Mouse (Mus musculus) megakaryocyte progenitor cell, adult 5-6 weeks (primary cell): ENCODE results near the gene Ube2u. TPM values are rescaled to one million over a fixed set of nuclear protein-coding genes. Genes with fewer than 3 reads are reported as not detected.
"Not testable (repeated sequence)": the region's sequence is repeated elsewhere in the genome, so short reads cannot be mapped to it uniquely, and the experiment has no call there.

Source experiments
- ATAC-seq: replicated peaks from 2 replicates; pipeline ENCODE4 v1.8.0; 2016; ENCODE audit warnings: mild to moderate bottlenecking, moderate TSS enrichment, inconsistent platforms; ENCODE audit not compliant: poor library complexity
- total RNA-seq, 2 experiments: library from RNA; stranded (forward) in 1 of 2; stranded (reverse) in 1 of 2; fragments of 157-497, 149-512 nt in 1 of 2; fragments of 200-1000 nt in 1 of 2; gene quantifications; 2 replicates each; pipeline versions ENCODE4 v1.2.3 to v1.2.4; 2015 to 2017

Gene Ube2u
- total RNA-seq (2015) (not detected in 2 replicates), total RNA-seq (2017) (not detected in 2 replicates)

- ATAC-seq = no peak
Measured at GRCm38 (mm10) chr4:100478592-100479321, at the start of gene Ube2u. Gene Ube2u, plus strand, starts transcription at chr4:100478849.

GRCm38 (mm10) chr4:100429371-100429900 lies 49.2 kb upstream of the Ube2u start:
- no peak for ATAC-seq

- no peak for ATAC-seq
Measured at GRCm38 (mm10) chr4:100435281-100436168, 43.1 kb upstream of the Ube2u start.

- no peak for ATAC-seq
Measured at GRCm38 (mm10) chr4:100436169-100436547, 42.5 kb upstream of the Ube2u start.

- ATAC-seq = 0 out of 2 replicates have a peak, but pooled peaks have one; percentile 37
Measured at GRCm38 (mm10) chr4:100446897-100447296, 31.8 kb upstream of the Ube2u start.

- ATAC-seq = no peak
Measured at GRCm38 (mm10) chr4:100462493-100463120, 16.0 kb upstream of the Ube2u start.

- peak; percentile 78 for ATAC-seq
Measured at GRCm38 (mm10) chr4:100488447-100488846, 9.8 kb downstream of the Ube2u start.

- ATAC-seq = no peak
Measured at GRCm38 (mm10) chr4:100495176-100495575, 16.5 kb downstream of the Ube2u start.

GRCm38 (mm10) chr4:100496521-100496920 lies 17.9 kb downstream of the Ube2u start:
- ATAC-seq = no peak

GRCm38 (mm10) chr4:100498192-100498591 lies 19.5 kb downstream of the Ube2u start:
- no peak for ATAC-seq

GRCm38 (mm10) chr4:100499037-100499601 lies 20.5 kb downstream of the Ube2u start:
- not testable (repeated sequence) for ATAC-seq

- peak; percentile 97 for ATAC-seq
Measured at GRCm38 (mm10) chr4:100503337-100503736, 24.7 kb downstream of the Ube2u start.

GRCm38 (mm10) chr4:100517646-100518045 lies 39.0 kb downstream of the Ube2u start:
- ATAC-seq = no peak

- ATAC-seq = no peak
Measured at GRCm38 (mm10) chr4:100522534-100522933, 43.9 kb downstream of the Ube2u start.

- no peak for ATAC-seq
Measured at GRCm38 (mm10) chr4:100524741-100525140, 46.1 kb downstream of the Ube2u start.

- ATAC-seq = no peak
Measured at GRCm38 (mm10) chr4:100526296-100526695, 47.6 kb downstream of the Ube2u start.

- no peak for ATAC-seq
Measured at GRCm38 (mm10) chr4:100527086-100527485, 48.4 kb downstream of the Ube2u start.

GRCm38 (mm10) chr4:100527554-100528001 lies 48.9 kb downstream of the Ube2u start:
- no peak for ATAC-seq

GRCm38 (mm10) chr4:100533607-100534006 lies 55.0 kb downstream of the Ube2u start:
- ATAC-seq = no peak

GRCm38 (mm10) chr4:100534946-100535345 lies 56.3 kb downstream of the Ube2u start:
- ATAC-seq = no peak

- peak; percentile 73 for ATAC-seq
Measured at GRCm38 (mm10) chr4:100537898-100538297, 59.2 kb downstream of the Ube2u start.
